Mouse (Mus musculus) midbrain, embryonic 14.5 days (tissue): ENCODE data around the gene Hpdl. TPM values are rescaled to one million over a fixed set of nuclear protein-coding genes. Genes with fewer than 3 reads are reported as not detected.

ENCODE experiments used
- polyA plus RNA-seq: library from polyadenylated mRNA; unstranded; fragments of >200 nt; fragmentation: Nextera tagmentation; extraction: Ambion mirVana; gene quantifications from 2 replicates; pipeline ENCODE4 v1.2.1, GENCODE M21; 2014

The Hpdl gene
- polyA plus RNA-seq, 1 experiment from 2014 or later = 1.1 TPM

Other genes starting within 250 kb of the Hpdl start
- 5.4 and 5.9 TPM in 2 replicates for gene Ccdc17, start 225.1 kb downstream of the Hpdl start, polyA plus RNA-seq
- gene Nasp, start 193.8 kb downstream of the Hpdl start, polyA plus RNA-seq = 94.4 and 110 TPM in 2 replicates
- gene Akr1a1, start 170.0 kb downstream of the Hpdl start, polyA plus RNA-seq = 638 and 660 TPM in 2 replicates
- 378 and 430 TPM in 2 replicates for gene Prdx1, start 136.2 kb downstream of the Hpdl start, polyA plus RNA-seq
- 16.3 and 20.6 TPM in 2 replicates for gene Mmachc, start 113.3 kb downstream of the Hpdl start, polyA plus RNA-seq
- gene Ccdc163, start 113.2 kb downstream of the Hpdl start, polyA plus RNA-seq = 11.4 and 13.1 TPM in 2 replicates
- gene Tesk2, start 100.8 kb downstream of the Hpdl start, polyA plus RNA-seq = 1.9 and 3.2 TPM in 2 replicates
- gene Toe1, start 14.1 kb downstream of the Hpdl start, polyA plus RNA-seq = 22.6 and 30.4 TPM in 2 replicates
- gene Mutyh, start 14.0 kb downstream of the Hpdl start, polyA plus RNA-seq = 3.8 and 5.9 TPM in 2 replicates
- gene Zswim5, start 55.7 kb upstream of the Hpdl start, polyA plus RNA-seq = 7.7 and 9.2 TPM in 2 replicates
- gene Urod, start 172.7 kb upstream of the Hpdl start, polyA plus RNA-seq = 48.6 and 54.8 TPM in 2 replicates
- gene Hectd3, start 173.6 kb upstream of the Hpdl start, polyA plus RNA-seq = 17.2 and 18.6 TPM in 2 replicates
- gene Eif2b3, start 197.7 kb upstream of the Hpdl start, polyA plus RNA-seq = 49.7 and 52.0 TPM in 2 replicates